Mouse (Mus musculus) stomach, postnatal 0 days (tissue): Measurements from ENCODE around the gene Csnk2b. TPM values are rescaled to one million over a fixed set of nuclear protein-coding genes. Genes with fewer than 3 reads are reported as not detected.

ENCODE experiments used
- ATAC-seq: fragments of 200-750 bp; cut with Nextera tagmentation; 2 replicates; pipeline ENCODE4 v1.8.0; 2017; ENCODE audit not compliant: low FRiP score, low TSS enrichment
- DNase-seq: peaks from one replicate; pipeline ENCODE4 v3.0.0-alpha.2; 2016; ENCODE audit warnings: low spot score
- H3K27ac ChIP-seq: fragments of 300-500 bp; sonication (generic); replicated peaks from 2 replicates; pipeline ENCODE4 v1.5.1; 2014; ENCODE audit warnings: mild to moderate bottlenecking, control low read depth
- H3K27me3 ChIP-seq: fragments of 300-500 bp; sonication (generic); 2 replicates; pipeline ENCODE4 v1.6.1; 2014; ENCODE audit warnings: low read length; ENCODE audit not compliant: control insufficient read depth, insufficient read depth
- H3K36me3 ChIP-seq: fragments of 300-500 bp; sonication (generic); 2 replicates; pipeline ENCODE4 v1.6.1; 2014; ENCODE audit warnings: low read length, mixed read lengths; ENCODE audit not compliant: control insufficient read depth, insufficient read depth
- H3K4me1 ChIP-seq: fragments of 300-500 bp; sonication (generic); replicated peaks from 2 replicates; pipeline ENCODE4 v1.6.1; 2014; ENCODE audit warnings: antibody characterized with exemption; ENCODE audit not compliant: control insufficient read depth, insufficient read depth
- H3K4me2 ChIP-seq: fragments of 300-500 bp; sonication (generic); replicated peaks from 2 replicates; pipeline ENCODE4 v1.6.1; 2014; ENCODE audit warnings: low read depth, mild to moderate bottlenecking, control low read depth, moderate library complexity
- H3K4me3 ChIP-seq: fragments of 300-500 bp; sonication (generic); 2 replicates; pipeline ENCODE4 v1.5.1; 2014; ENCODE audit warnings: low read depth, low read length, control low read depth
- H3K9ac ChIP-seq: fragments of 300-500 bp; sonication (generic); 2 replicates; pipeline ENCODE4 v1.6.1; 2014; ENCODE audit warnings: mild to moderate bottlenecking, low read length, control low read depth, mixed read lengths
- H3K9me3 ChIP-seq: fragments of 300-500 bp; sonication (generic); 2 replicates; pipeline ENCODE4 v1.6.1; 2016; ENCODE audit warnings: low read length; ENCODE audit not compliant: control insufficient read depth
- CTCF ChIP-seq: IDR thresholded peaks from 2 replicates; pipeline ENCODE4 v1.5.1; 2016; ENCODE audit warnings: antibody characterized with exemption, low read depth, mild to moderate bottlenecking, moderate library complexity
- EP300 ChIP-seq: optimal IDR thresholded peaks from 2 replicates; pipeline ENCODE3; 2016; ENCODE audit warnings: antibody characterized with exemption
- WGBS: fragments of 180-500 bp; shearing (Covaris S2); extraction: QIAGEN DNeasy Blood & Tissue Kit; methylation state at CpG from one replicate; pipeline ENCODE4 v1.1.7; 2014; 5-methylcytosine and 5-hydroxymethylcytosine counted together
- polyA plus RNA-seq: library from polyadenylated mRNA; unstranded; fragments of >200 nt; fragmentation: Nextera tagmentation; extraction: Ambion mirVana; gene quantifications from 2 replicates; pipeline ENCODE4 v1.2.1, GENCODE M21; 2015

Gene Csnk2b
- polyA plus RNA-seq, 1 experiment from 2014 or later: 323 TPM

GRCm38 (mm10) chr17:35092403-35093198 is 29.3 kb downstream of the Csnk2b start:
- Histone ChIP-seq H3K27ac (no peak overlapping the region), H3K9ac (no peak overlapping the region), H3K36me3 (peaks cover 16% of the 10 kb centered on the region), H3K4me2 (no peak overlapping the region), H3K9me3 (no peaks in the 10 kb centered on the region), H3K4me3 (no peak overlapping the region), H3K4me1 (peaks cover 3% of the 10 kb centered on the region; the same call in 1 of the 2 replicates), H3K27me3 (no peaks in the 10 kb centered on the region)
- DNase-seq (no peak), ATAC-seq (no peak)
- WGBS: 87% methylated on average over 14 of the region's 14 CpGs
- no peak for TF ChIP-seq CTCF
- no peak for TF ChIP-seq EP300

DNA sequence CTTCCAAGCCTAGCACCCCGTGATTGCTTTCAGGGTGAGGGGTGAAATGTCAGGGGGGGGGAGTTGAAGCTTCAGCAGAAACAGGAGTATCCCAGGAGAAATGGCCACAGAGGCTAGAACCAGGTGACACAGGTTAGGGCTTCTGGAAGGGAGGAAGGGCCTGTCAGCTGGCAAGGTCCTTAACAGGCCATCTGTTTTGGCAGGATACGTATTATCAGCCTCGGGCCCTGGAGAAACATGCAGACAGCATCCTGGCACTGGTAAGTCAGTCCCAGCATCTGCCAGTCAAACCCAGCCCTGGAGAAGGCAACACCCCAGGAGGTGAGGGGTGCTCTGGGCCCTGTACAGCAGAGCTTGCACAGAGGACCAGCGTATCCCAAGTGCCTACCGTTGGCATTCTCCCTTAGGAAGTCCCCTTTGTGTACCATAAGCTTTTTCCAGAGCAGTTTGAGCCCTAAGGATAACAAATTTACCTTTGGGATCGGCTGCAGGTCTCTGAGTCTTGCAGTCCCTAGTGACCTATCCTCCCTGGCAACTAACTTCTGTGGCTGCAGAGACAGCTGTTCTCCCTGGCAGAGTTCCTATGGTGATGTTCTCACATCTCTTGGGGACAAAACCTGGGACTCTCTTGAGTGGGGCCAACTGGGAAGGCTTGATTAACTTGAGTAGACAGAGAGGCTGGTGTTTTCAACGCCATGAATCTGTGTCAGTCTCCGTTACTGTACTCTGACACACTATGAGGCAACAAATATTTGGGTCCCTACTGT is 31.5 kb downstream of the Csnk2b start:
- Histone ChIP-seq H3K36me3 (peaks cover 11% of the 10 kb centered on the region), H3K27me3 (no peaks in the 10 kb centered on the region), H3K4me1 (peaks cover 3% of the 10 kb centered on the region; the same call in 1 of the 2 replicates), H3K27ac (peak overlapping the region; percentile 98; the same call in 1 of the 2 replicates), H3K4me2 (peak overlapping the region; percentile 73), H3K9me3 (no peaks in the 10 kb centered on the region), H3K9ac (peak overlapping the region; percentile 90), H3K4me3 (peak overlapping the region; percentile 70)
- DNase-seq (no peak), ATAC-seq (no peak)
- no peak for TF ChIP-seq CTCF
- TF ChIP-seq EP300: no peak
- WGBS: 57% methylated on average over 8 of the region's 8 CpGs

DNA sequence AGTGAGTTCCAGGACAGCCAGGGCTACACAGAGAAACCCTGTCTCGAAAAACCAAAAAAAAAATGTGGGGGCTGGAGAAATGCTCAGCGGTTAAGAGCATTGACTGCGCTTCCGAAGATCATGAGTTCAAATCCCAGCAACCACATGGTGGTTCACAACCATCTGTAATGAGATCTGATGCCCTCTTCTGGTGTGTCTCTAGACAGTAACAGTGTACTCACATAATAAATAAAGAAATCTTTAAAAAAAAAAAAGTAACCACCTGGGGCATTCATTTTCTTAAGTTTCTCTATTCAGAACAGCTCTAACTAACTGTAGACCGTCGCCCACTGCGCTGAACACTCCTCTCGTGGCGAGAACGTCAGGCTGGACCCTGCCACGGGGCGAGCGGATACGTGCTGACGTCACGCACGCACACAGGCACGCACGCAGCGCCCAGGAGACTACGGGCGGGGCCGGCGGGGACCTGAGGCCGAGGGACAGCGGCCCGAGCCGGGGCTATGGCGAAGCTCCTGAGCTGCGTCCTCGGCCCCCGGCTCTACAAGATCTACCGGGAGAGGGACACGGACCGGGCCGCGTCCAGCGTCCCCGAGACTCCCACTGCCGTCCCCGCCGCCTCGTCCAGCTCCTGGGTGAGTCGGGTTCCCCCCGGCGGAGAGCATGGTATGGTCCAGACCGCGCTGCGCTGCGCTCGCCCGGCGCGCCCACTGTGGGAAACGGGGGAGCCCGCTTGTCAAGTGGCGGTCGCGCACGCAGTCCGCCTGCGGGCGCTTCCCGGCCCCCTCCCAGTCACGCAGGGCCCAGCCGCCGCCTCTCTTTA is 32.8 kb downstream of the Csnk2b start, which contains the start of gene Abhd16a:
Abhd16a (plus strand) TSS at position 439 of the 820 bp plus-strand sequence.
- peak within 1 kb of the TSS; percentile 73 for H3K4me2 ChIP-seq
- no peaks in the 10 kb centered on the region for H3K9me3 ChIP-seq
- peak; percentile 94 for DNase-seq
- no peak for TF ChIP-seq EP300
- peak; percentile 37 for TF ChIP-seq CTCF
- H3K36me3 ChIP-seq: peaks cover 7% of the 10 kb centered on the region
- 3% methylated on average over 61 of the region's 67 CpGs for WGBS
- H3K27me3 ChIP-seq: no peaks in the 10 kb centered on the region
- peak; percentile 98 for ATAC-seq
- peak within 1 kb of the TSS; percentile 90 for H3K9ac ChIP-seq
- peaks cover 3% of the 10 kb centered on the region; the same call in 1 of the 2 replicates for H3K4me1 ChIP-seq
- H3K27ac ChIP-seq: peak within 1 kb of the TSS; percentile 98
- peak within 1 kb of the TSS; percentile 70 for H3K4me3 ChIP-seq

- Histone ChIP-seq H3K4me3 (no peak overlapping the region), H3K27ac (no peak overlapping the region), H3K4me1 (peaks cover 3% of the 10 kb centered on the region; the same call in 1 of the 2 replicates), H3K4me2 (no peak overlapping the region), H3K9ac (no peak overlapping the region), H3K36me3 (peaks cover 3% of the 10 kb centered on the region; the same call in 1 of the 2 replicates), H3K27me3 (no peaks in the 10 kb centered on the region), H3K9me3 (no peaks in the 10 kb centered on the region)
- ATAC-seq (no peak), DNase-seq (no peak)
- TF ChIP-seq CTCF: peak; percentile 65
- no peak for TF ChIP-seq EP300
- 47% methylated on average over 2 of the region's 2 CpGs for WGBS
Measured at GRCm38 (mm10) chr17:35088151-35088550, 33.7 kb downstream of the Csnk2b start.

- no peak within 1 kb of the TSS for H3K9ac ChIP-seq
- no peak for ATAC-seq
- TF ChIP-seq CTCF: no peak
- TF ChIP-seq EP300: no peak
- no peak within 1 kb of the TSS for H3K4me2 ChIP-seq
- no peaks in the 10 kb centered on the region for H3K36me3 ChIP-seq
- 65% methylated on average over 7 of the region's 7 CpGs for WGBS
- H3K27ac ChIP-seq: no peak within 1 kb of the TSS
- DNase-seq: no peak
- no peaks in the 10 kb centered on the region for H3K27me3 ChIP-seq
- H3K4me1 ChIP-seq: peaks cover 2% of the 10 kb centered on the region; the same call in 1 of the 2 replicates
- H3K9me3 ChIP-seq: no peaks in the 10 kb centered on the region
- no peak within 1 kb of the TSS for H3K4me3 ChIP-seq
Measured at GRCm38 (mm10) chr17:35085208-35085865, 36.5 kb downstream of the Csnk2b start, which contains the start of gene Ly6g6f. Gene Ly6g6f, minus strand, starts transcription at chr17:35085610.
